Mouse (Mus musculus) ES-E14 (cell line): Measurements from ENCODE around the gene Slc10a3. TPM values are rescaled to one million over a fixed set of nuclear protein-coding genes. Genes with fewer than 3 reads are reported as not detected.

Experiments used
- DNase-seq: peaks from one replicate; pipeline ENCODE4 v3.0.0-alpha.2; 2013; ENCODE audit warnings: low read depth, low spot score
- H3K27ac ChIP-seq: 2 replicates; pipeline ENCODE4 v1.5.1; 2012; ENCODE audit warnings: low read depth, mild to moderate bottlenecking, low read length, moderate library complexity, mixed read lengths; ENCODE audit not compliant: poor library complexity, insufficient read depth, severe bottlenecking
- H3K36me3 ChIP-seq: 2 replicates; pipeline ENCODE4 v1.6.1; 2012; ENCODE audit warnings: mild to moderate bottlenecking, low read length, moderate library complexity, mixed read lengths; ENCODE audit not compliant: control insufficient read depth, poor library complexity, insufficient read depth, severe bottlenecking
- H3K4me1 ChIP-seq, 2 experiments: fragments of 150-350 bp in 1 of 2; sonication (generic) in 1 of 2; 2 replicates each; pipeline ENCODE4 v1.6.1; 2012; ENCODE audit warnings: low read length in 2 of 2, mild to moderate bottlenecking in 1 of 2, mixed read lengths in 1 of 2; ENCODE audit not compliant: control insufficient read depth in 2 of 2, insufficient read depth in 2 of 2, poor library complexity in 1 of 2
- H3K4me3 ChIP-seq, 2 experiments: fragments of 150-350 bp in 1 of 2; sonication (generic) in 1 of 2; 2 replicates each; pipeline ENCODE4 v1.5.1; 2012; ENCODE audit warnings: low read length in 2 of 2, low read depth in 1 of 2, mild to moderate bottlenecking in 1 of 2, mixed read lengths in 1 of 2; ENCODE audit not compliant: insufficient read depth in 1 of 2, poor library complexity in 1 of 2, severe bottlenecking in 1 of 2
- H3K9ac ChIP-seq: 2 replicates; pipeline ENCODE4 v1.6.1; 2012; ENCODE audit warnings: low read depth, mild to moderate bottlenecking, low read length, mixed read lengths; ENCODE audit not compliant: poor library complexity, insufficient read depth, severe bottlenecking
- H3K9me3 ChIP-seq: fragments of 150-350 bp; sonication (generic); 2 replicates; pipeline ENCODE4 v1.6.1; 2012; ENCODE audit warnings: low read depth, mild to moderate bottlenecking, low read length; ENCODE audit not compliant: control insufficient read depth, insufficient read depth
- CHD2 ChIP-seq: IDR thresholded peaks from 2 replicates; pipeline ENCODE4 v1.6.1; 2014; ENCODE audit warnings: mild to moderate bottlenecking, low read depth, low read length, inconsistent platforms
- HCFC1 ChIP-seq: IDR thresholded peaks from 2 replicates; pipeline ENCODE4 v1.6.1; 2012; ENCODE audit warnings: low read length, inconsistent platforms, borderline replicate concordance; ENCODE audit not compliant: insufficient read depth
- MAFK ChIP-seq: IDR thresholded peaks from 2 replicates; pipeline ENCODE4 v1.6.1; 2014; ENCODE audit warnings: mild to moderate bottlenecking, low read depth, low read length, inconsistent platforms; ENCODE audit not compliant: insufficient read depth
- ZC3H11A ChIP-seq: IDR thresholded peaks from 2 replicates; pipeline ENCODE4 v1.6.1; 2012; ENCODE audit warnings: low read depth, mild to moderate bottlenecking, inconsistent platforms, low read length, borderline replicate concordance
- ZNF384 ChIP-seq: IDR thresholded peaks from 2 replicates; pipeline ENCODE4 v1.6.1; 2012; ENCODE audit warnings: low read depth, low read length, inconsistent platforms
- in situ Hi-C, 2 experiments: fragments of 600-800 bp; cut with MboI; formaldehyde crosslinking; loops; one replicate each; pipeline ENCODE4 v1.15.1; 2025; ENCODE audit warnings: low sequenced_read_pairs in 2 of 2, inconsistent platforms in 1 of 2; ENCODE audit not compliant: unreplicated experiment in 2 of 2
- total RNA-seq: library from RNA; depleted of rRNA; stranded (reverse); fragments of 300-350 nt; gene quantifications from 2 replicates; pipeline ENCODE4 v1.2.3, GENCODE M21; 2012; rRNA removed

Slc10a3 gene
- total RNA-seq, 1 experiment, result 8.4 TPM

DNA sequence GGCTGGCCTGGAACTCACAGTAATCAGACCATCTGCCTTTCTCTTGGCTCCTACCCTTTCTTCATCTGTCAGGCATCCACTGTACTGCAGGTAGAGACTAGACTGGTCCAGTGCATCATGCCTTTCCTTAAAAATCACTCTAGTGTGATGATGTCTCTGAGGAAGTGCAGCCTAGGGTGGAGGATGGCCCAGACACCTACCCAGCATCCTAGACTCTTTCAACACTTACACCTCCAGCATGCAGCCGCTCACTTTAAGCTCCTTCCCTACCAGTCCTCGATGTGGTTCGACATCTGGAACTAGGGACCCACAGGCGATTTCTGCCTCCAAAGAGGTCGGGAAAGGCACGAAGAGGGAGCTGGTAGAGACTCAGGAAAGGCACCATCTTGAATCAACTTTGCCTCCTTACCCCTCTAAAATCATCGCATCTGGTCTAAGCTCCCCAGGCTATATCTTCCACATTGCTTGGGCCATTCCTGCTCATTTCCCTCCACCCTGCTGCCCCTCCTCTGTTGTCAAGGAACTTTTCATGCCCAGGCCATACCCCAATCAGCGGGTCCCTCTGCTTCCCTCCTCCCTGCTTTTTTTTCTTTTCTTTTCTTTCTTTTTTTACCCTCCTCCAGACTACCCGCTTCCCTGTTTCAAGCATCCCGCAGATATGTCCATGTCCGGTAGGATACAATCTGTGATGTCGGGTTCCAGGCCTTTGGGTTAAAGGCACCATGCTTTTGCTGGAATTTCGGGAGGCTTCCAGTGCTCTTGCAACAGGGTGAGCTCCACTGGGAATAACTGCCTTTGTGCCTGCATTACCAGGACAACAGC lies 20.3 kb downstream of the Slc10a3 start:
- DNase-seq, result no peak
- Histone ChIP-seq H3K4me1 (no peaks in the 10 kb centered on the region), H3K4me3 (peak overlapping the region; percentile 82 to 85), H3K9ac (peak overlapping the region; percentile 74), H3K9me3 (no peaks in the 10 kb centered on the region), H3K36me3 (no peaks in the 10 kb centered on the region), H3K27ac (peak overlapping the region; percentile 5; the same call in 1 of the 2 replicates)
- in situ Hi-C loops, result no loop called here
- no peak for TF ChIP-seq ZNF384

DNA sequence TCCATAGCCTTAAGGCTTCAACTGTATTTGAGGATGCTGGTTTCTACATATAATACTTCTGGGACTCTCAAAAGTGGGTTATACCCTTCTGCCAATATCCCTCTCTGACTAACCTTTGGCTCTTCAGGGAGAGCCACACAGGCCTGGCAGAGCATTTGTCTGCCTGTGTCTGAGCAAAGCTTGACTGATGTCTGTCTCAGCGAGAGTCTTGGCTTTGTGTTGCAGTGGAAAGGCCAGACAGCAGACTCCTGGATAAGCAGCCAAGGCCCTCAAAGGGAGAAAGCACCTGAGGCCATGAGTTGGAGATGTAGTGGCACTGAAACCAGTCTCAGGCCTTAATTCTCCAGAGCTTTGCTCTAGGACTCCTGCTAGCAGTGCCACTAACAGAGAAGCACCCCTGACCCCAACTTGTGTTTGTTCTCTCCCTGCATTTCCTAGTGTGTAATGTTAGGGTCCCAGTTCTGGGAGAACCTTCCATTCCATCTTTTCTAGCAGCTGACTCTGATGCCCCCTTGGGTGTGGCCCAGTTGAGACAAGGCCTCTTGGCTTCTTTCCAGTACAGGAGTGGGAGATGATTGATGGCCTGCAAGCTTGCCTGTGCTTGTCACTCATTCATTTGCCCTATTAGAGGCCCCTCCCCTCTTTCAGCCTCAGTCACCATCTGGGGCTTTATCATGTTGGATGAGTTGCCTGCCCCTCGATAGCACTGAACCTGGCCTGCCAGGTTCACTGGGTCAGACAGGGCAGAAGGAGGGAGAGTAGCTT lies 42.8 kb downstream of the Slc10a3 start:
- Histone ChIP-seq H3K9me3 (no peaks in the 10 kb centered on the region), H3K36me3 (no peaks in the 10 kb centered on the region), H3K4me3 (no peak overlapping the region), H3K27ac (no peak overlapping the region), H3K4me1 (no peaks in the 10 kb centered on the region), H3K9ac (no peak overlapping the region)
- in situ Hi-C loops, result no loop called here
- no peak for DNase-seq
- TF ChIP-seq MAFK (no peak), CHD2 (no peak), ZC3H11A (no peak), ZNF384 (no peak), HCFC1 (no peak)

DNA sequence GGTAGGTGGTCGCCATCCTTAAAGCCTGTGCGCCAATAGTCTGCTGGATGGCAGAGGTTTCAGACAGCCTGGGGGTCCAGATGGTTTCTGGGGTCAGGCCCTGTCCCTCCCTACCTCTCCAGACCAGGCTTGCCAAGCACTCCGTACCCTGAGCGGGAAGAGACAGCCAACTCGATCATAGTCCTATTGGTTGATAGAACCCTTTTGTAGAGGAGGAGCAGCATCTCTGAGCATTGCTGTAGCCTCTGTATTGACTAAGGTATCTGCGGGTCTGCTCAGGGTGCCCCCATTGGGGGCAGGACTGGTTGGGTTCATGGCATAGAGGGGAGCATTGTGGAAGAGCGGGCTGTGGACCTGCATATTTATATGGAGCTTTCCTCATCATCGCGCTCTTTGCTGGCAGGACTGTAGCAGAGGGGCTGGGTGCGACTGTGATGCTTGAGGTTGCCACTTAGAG lies 43.9 kb downstream of the Slc10a3 start:
- in situ Hi-C loops, result no loop called here
- H3K9me3 ChIP-seq, result no peaks in the 10 kb centered on the region
- no peak overlapping the region for H3K27ac ChIP-seq
- peak overlapping the region; percentile 61 to 70 for H3K4me3 ChIP-seq
- DNase-seq, result no peak
- H3K36me3 ChIP-seq, result no peaks in the 10 kb centered on the region
- no peak for TF ChIP-seq ZNF384
- no peak for TF ChIP-seq ZC3H11A
- TF ChIP-seq HCFC1, result no peak
- TF ChIP-seq MAFK, result no peak
- no peak for TF ChIP-seq CHD2
- no peaks in the 10 kb centered on the region for H3K4me1 ChIP-seq
- H3K9ac ChIP-seq, result peak overlapping the region; percentile 75

DNA sequence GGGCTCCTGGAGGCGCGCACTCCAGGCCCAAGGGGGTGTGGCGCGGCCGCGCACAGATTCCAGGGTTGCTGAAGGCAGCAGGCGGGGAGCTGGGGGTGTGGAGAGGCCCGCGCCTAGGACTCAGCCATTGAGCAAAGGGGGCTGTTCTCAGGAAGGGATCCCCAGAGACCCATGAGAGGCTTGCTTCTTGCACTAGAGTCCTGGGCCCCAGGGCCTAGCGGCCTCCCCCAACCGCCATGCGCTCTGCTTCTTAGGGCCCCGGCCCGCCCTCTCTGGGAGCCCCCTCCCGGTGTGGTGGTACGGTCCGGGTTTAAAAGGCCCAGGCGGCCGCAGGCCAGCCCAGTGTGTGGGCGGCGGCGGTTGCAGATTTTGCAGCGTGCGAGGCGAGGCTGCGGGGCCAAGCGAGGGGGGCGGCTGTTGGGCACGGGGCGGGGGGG lies 44.4 kb downstream of the Slc10a3 start, which contains the start of gene Plxna3:
Gene Plxna3, plus strand, starts transcription at position 342 of the 437 bp plus-strand sequence.
- no peak for TF ChIP-seq HCFC1
- TF ChIP-seq CHD2, result no peak
- TF ChIP-seq MAFK, result no peak
- no peak for TF ChIP-seq ZNF384
- TF ChIP-seq ZC3H11A, result no peak
- peak within 1 kb of the TSS; percentile 75 for H3K9ac ChIP-seq
- peak within 1 kb of the TSS; percentile 61 to 70 for H3K4me3 ChIP-seq
- no peak within 1 kb of the TSS for H3K27ac ChIP-seq
- in situ Hi-C loops, result no loop called here
- DNase-seq, result no peak
- H3K36me3 ChIP-seq, result no peaks in the 10 kb centered on the region
- H3K9me3 ChIP-seq, result no peaks in the 10 kb centered on the region
- H3K4me1 ChIP-seq, result no peaks in the 10 kb centered on the region

Other genes with a start within 250 kb of the Slc10a3 start
- not detected in 2 replicates for gene Opn1mw, start 245.9 kb downstream of the Slc10a3 start, total RNA-seq
- gene Mecp2, start 238.0 kb downstream of the Slc10a3 start, total RNA-seq, result 9.6 and 10.4 TPM in 2 replicates
- not detected in 2 replicates for gene Tex28, start 205.5 kb downstream of the Slc10a3 start, total RNA-seq
- gene Tktl1, start 196.1 kb downstream of the Slc10a3 start, total RNA-seq, result 0.42 and 0.89 TPM in 2 replicates
- gene Flna, start 123.5 kb downstream of the Slc10a3 start, total RNA-seq, result 687 and 844 TPM in 2 replicates
- 44.3 and 59.0 TPM in 2 replicates for gene Emd, start 118.7 kb downstream of the Slc10a3 start, total RNA-seq
- gene Rpl10, start 102.5 kb downstream of the Slc10a3 start, total RNA-seq, result 2,135 and 2,379 TPM in 2 replicates
- 32.8 and 49.3 TPM in 2 replicates for gene Taz, start 91.4 kb downstream of the Slc10a3 start, total RNA-seq
- 3.9 and 5.3 TPM in 2 replicates for gene Dnase1l1, start 91.0 kb downstream of the Slc10a3 start, total RNA-seq
- gene Atp6ap1, start 76.3 kb downstream of the Slc10a3 start, total RNA-seq, result 102 and 129 TPM in 2 replicates
- gene Gdi1, start 68.4 kb downstream of the Slc10a3 start, total RNA-seq, result 53.1 and 75.7 TPM in 2 replicates
- gene Fam50a, start 60.3 kb downstream of the Slc10a3 start, total RNA-seq, result 27.7 and 33.6 TPM in 2 replicates
- gene Plxna3, start 44.3 kb downstream of the Slc10a3 start, total RNA-seq, result 17.8 and 30.5 TPM in 2 replicates
- 64.6 and 71.1 TPM in 2 replicates for gene Lage3, start 19.7 kb downstream of the Slc10a3 start, total RNA-seq
- 15.3 and 17.5 TPM in 2 replicates for gene Ubl4a, start 131 bp downstream of the Slc10a3 start, total RNA-seq
- gene Fam3a, start 19.9 kb upstream of the Slc10a3 start, total RNA-seq, result 8.9 and 9.6 TPM in 2 replicates
- gene Ikbkg, start 19.9 kb upstream of the Slc10a3 start, total RNA-seq, result 15.4 and 25.3 TPM in 2 replicates
- 30.1 and 30.3 TPM in 2 replicates for gene G6pdx, start 55.8 kb upstream of the Slc10a3 start, total RNA-seq
- 1.3 and 4.7 TPM in 2 replicates for gene Gm6880, start 108.0 kb upstream of the Slc10a3 start, total RNA-seq
- not detected in 2 replicates for gene Olfr1326-ps1, start 201.5 kb upstream of the Slc10a3 start, total RNA-seq
- gene Olfr1325, start 219.3 kb upstream of the Slc10a3 start, total RNA-seq, result not detected in 2 replicates